Mouse (Mus musculus) urinary bladder, adult 2 months (tissue): Measurements from ENCODE around the gene Prx. TPM values are rescaled to one million over a fixed set of nuclear protein-coding genes. Genes with fewer than 3 reads are reported as not detected.
"Not testable (repeated sequence)": the region's sequence is repeated elsewhere in the genome, so short reads cannot be mapped to it uniquely, and the experiment has no call there.

Experiments
- DNase-seq: peaks from one replicate; pipeline ENCODE4 v3.0.0; 2022; ENCODE audit warnings: low spot score
- polyA plus RNA-seq: library from polyadenylated mRNA; depleted of rRNA; stranded (reverse); fragments of >200 nt; gene quantifications from 2 replicates; pipeline ENCODE4 v1.2.3, GENCODE M21; 2012

Prx gene
- polyA plus RNA-seq, 1 experiment: 4.9 TPM

- no peak for DNase-seq
Observed at GRCm38 (mm10) chr7:27483860-27484259, 15.3 kb upstream of the Prx start.

GRCm38 (mm10) chr7:27486102-27486769 lies 12.9 kb upstream of the Prx start:
- DNase-seq: no peak

GRCm38 (mm10) chr7:27486770-27487697 lies 12.1 kb upstream of the Prx start, which contains the start of gene Sertad1:
Gene Sertad1, plus strand, starts transcription at chr7:27486910.
- DNase-seq: peak; percentile 99

- DNase-seq: no peak
Observed at GRCm38 (mm10) chr7:27487740-27488268, 11.3 kb upstream of the Prx start.

- no peak for DNase-seq
Observed at GRCm38 (mm10) chr7:27489270-27489869, 9.8 kb upstream of the Prx start.

GRCm38 (mm10) chr7:27490227-27490542 lies 8.9 kb upstream of the Prx start:
- DNase-seq: no peak

GRCm38 (mm10) chr7:27490543-27491329 lies 8.4 kb upstream of the Prx start:
- peak; percentile 93 for DNase-seq

- no peak for DNase-seq
Observed at GRCm38 (mm10) chr7:27491856-27492255, 7.3 kb upstream of the Prx start.

- no peak for DNase-seq
Observed at GRCm38 (mm10) chr7:27493022-27493421, 6.1 kb upstream of the Prx start.

GRCm38 (mm10) chr7:27493450-27493849 lies 5.7 kb upstream of the Prx start:
- DNase-seq: no peak

- DNase-seq: not testable (repeated sequence)
Observed at GRCm38 (mm10) chr7:27494659-27495367, 4.3 kb upstream of the Prx start.

GRCm38 (mm10) chr7:27501620-27502019 lies 2.5 kb downstream of the Prx start:
- no peak for DNase-seq

GRCm38 (mm10) chr7:27506765-27507370 lies 7.7 kb downstream of the Prx start:
- DNase-seq: no peak

GRCm38 (mm10) chr7:27507711-27508647 lies 8.9 kb downstream of the Prx start:
- DNase-seq: peak; percentile 93

GRCm38 (mm10) chr7:27508648-27509005 lies 9.5 kb downstream of the Prx start:
- DNase-seq: no peak

- DNase-seq: no peak
Observed at GRCm38 (mm10) chr7:27510809-27511208, 11.7 kb downstream of the Prx start.

- DNase-seq: no peak
Observed at GRCm38 (mm10) chr7:27514961-27515360, 15.8 kb downstream of the Prx start.

GRCm38 (mm10) chr7:27518314-27518713 lies 19.2 kb downstream of the Prx start:
- no peak for DNase-seq

GRCm38 (mm10) chr7:27520104-27520503 lies 21.0 kb downstream of the Prx start:
- no peak for DNase-seq
